Mouse (Mus musculus): ENCODE measurements around the gene Cd40lg. TPM values are rescaled to one million over a fixed set of nuclear protein-coding genes. Genes with fewer than 3 reads are reported as not detected.

The Cd40lg gene
- total RNA-seq (2015; ENCODE audit: low replicate concordance): 1.4 TPM in 1 of 2 replicates, not detected in the other
- 0.90 TPM in 1 of 2 replicates, not detected in the other for total RNA-seq (2017; ENCODE audit: low replicate concordance)

- ATAC-seq (replicated peaks; ENCODE audit: low FRiP score, poor library complexity, severe bottlenecking): no peak
Measured at GRCm38 (mm10) chrX:57211876-57212275, at the start of gene Cd40lg. Gene Cd40lg, plus strand, starts transcription at chrX:57212143.

DNA sequence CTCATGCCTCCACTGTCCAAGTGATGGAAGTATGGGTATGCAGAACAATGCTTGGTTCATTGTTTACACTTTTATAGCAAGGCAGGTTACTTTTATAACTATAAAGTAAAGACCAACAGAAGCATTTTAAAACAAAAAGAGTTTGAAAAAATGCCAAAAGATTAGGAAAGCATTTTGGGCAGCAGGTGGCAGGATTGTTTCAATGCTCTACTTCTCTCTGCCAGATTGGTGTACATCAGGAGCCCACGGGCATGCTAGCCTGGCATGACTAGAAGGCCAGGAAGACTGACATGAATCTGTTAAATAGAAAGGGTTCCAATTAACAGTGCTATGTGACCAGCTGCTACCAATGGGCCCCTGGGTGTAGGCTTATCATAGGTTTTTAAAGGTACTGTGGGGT, 45.4 kb upstream of the Cd40lg start:
- ATAC-seq (replicated peaks; ENCODE audit: low FRiP score, poor library complexity, severe bottlenecking): no peak

DNA sequence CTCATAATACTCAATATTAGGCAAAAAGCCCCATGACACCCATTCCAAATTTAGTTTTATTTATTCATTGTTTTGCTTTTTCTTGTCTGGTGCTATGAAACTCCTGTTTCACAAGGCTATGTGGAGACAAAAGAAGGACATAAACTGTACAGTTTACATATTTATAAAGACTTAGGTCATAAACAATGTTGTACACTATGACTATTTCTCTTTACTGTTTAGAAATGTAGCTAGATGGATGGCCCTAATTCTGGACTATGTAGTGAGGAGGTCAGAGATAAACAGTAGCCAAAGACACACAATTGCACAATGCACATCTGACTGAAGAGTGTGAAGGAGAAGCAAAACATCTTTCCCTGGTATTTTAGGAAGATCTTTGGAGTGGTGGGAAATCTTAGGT, 40.7 kb upstream of the Cd40lg start:
- no peak for ATAC-seq (replicated peaks; ENCODE audit: low FRiP score, poor library complexity, severe bottlenecking)

DNA sequence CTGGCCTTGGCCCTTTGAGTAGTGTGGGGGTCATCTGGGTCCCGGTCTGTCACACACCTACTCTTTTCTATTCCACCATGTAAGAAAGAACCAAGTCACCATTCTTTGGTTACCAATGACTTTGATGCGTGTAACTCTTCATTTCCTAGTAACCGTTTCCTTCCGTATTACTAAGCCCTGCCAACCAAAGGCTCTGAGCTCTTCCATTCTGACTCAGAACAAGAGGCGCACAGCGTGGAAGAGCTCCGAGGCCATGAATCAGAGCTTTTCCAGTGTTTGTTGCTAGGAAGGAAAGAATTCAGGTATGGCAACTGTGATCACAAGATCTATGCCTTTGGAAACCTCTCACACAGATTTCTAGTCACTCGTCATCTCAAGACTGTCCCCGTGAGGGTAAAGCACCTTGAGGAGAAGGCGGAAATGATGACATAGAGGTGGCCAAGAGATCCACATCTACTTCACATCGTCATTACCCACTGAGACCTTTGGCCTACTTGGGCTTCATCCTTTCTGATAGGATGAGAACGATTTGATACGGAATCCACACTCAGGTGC, 34.6 kb upstream of the Cd40lg start:
- no peak for ATAC-seq (replicated peaks; ENCODE audit: low FRiP score, poor library complexity, severe bottlenecking)

- no peak for ATAC-seq (replicated peaks; ENCODE audit: low FRiP score, poor library complexity, severe bottlenecking)
Measured at GRCm38 (mm10) chrX:57182470-57182869, 29.5 kb upstream of the Cd40lg start.

- ATAC-seq (replicated peaks; ENCODE audit: low FRiP score, poor library complexity, severe bottlenecking): no peak
Measured at GRCm38 (mm10) chrX:57183359-57183758, 28.6 kb upstream of the Cd40lg start.

DNA sequence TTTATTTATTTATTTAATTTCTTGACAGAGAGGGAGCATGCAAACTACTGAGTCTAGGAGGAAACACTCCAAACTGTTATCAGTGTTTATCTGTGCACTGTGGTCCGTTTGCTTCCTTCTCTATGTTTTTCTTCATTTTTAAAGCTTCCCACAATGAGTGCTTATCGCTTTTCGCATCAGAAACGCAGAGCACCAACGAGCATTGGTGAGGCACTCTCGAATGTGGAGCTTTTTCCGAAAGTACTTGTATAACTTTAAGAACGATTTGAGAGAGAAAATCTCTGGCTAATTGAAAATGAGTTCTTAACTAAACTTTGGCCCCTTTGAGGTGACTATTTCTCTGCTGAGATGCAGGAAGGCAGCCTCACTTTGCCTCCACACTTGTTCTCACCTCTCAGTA, 24.6 kb upstream of the Cd40lg start:
- no peak for ATAC-seq (replicated peaks; ENCODE audit: low FRiP score, poor library complexity, severe bottlenecking)

GRCm38 (mm10) chrX:57189335-57189734, 22.6 kb upstream of the Cd40lg start:
- no peak for ATAC-seq (replicated peaks; ENCODE audit: low FRiP score, poor library complexity, severe bottlenecking)

GRCm38 (mm10) chrX:57196319-57196718, 15.6 kb upstream of the Cd40lg start:
- ATAC-seq (replicated peaks; ENCODE audit: low FRiP score, poor library complexity, severe bottlenecking): no peak

DNA sequence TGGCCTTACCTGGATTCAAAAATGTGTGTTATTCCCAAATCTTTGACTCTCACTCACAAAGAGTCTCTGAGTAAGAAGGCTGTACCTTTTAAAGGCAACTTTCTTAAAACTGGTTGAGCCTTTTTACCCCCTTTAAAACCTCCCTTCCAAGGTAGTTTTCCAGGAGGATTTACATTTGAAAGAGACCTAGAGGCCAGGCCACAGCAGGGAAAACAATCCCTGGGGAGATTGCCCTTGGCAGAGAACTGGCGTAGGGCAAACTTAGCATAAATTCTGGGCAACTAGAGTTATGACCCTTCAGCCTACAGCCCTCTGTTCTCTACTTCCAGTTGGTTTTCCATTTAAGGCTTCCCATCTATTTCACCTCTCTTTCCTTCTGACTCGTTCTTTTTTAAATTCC, 13.9 kb upstream of the Cd40lg start:
- no peak for ATAC-seq (replicated peaks; ENCODE audit: low FRiP score, poor library complexity, severe bottlenecking)

DNA sequence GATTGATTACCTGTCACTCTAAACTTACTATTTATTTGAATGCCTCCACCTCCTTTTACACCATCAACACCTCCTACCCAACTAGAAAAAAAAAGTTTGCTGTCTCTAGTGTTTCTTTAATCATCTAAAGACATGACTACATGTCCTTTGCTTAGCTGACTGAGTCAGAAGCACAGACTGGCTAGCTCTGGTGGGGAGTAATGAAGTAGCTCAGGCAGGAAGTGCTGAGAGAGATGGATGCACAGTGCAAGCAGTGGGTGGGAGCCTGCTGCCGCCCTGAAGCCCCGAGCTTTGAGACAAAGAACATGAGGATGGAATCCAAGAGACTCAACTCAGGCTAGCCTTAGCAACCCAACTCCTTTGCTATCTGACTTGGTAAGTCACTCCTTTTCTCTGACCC, 11.5 kb upstream of the Cd40lg start:
- no peak for ATAC-seq (replicated peaks; ENCODE audit: low FRiP score, poor library complexity, severe bottlenecking)

GRCm38 (mm10) chrX:57210591-57210990, 1.4 kb upstream of the Cd40lg start:
- no peak for ATAC-seq (replicated peaks; ENCODE audit: low FRiP score, poor library complexity, severe bottlenecking)

GRCm38 (mm10) chrX:57212862-57213261, 919 bp downstream of the Cd40lg start:
- no peak for ATAC-seq (replicated peaks; ENCODE audit: low FRiP score, poor library complexity, severe bottlenecking)

- no peak for ATAC-seq (replicated peaks; ENCODE audit: low FRiP score, poor library complexity, severe bottlenecking)
Measured at GRCm38 (mm10) chrX:57215495-57215894, 3.6 kb downstream of the Cd40lg start.

GRCm38 (mm10) chrX:57216271-57216670, 4.3 kb downstream of the Cd40lg start:
- no peak for ATAC-seq (replicated peaks; ENCODE audit: low FRiP score, poor library complexity, severe bottlenecking)

DNA sequence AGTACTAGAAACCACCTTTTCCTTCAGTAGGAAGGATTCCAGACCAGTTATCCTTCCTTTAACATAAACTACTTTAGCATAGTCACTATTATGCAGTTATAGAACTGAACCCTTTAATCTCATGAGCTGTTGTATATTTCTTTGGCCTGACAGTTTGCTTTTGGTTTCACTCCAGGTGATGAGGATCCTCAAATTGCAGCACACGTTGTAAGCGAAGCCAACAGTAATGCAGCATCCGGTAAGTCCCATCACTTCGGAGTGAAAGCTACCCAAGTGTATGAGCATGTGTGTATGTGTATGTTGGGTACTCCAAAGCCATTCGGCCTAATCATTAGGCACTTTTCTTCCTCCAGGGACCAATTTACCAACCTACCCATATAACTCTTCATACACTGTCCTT, 7.6 kb downstream of the Cd40lg start:
- ATAC-seq (replicated peaks; ENCODE audit: low FRiP score, poor library complexity, severe bottlenecking): no peak

DNA sequence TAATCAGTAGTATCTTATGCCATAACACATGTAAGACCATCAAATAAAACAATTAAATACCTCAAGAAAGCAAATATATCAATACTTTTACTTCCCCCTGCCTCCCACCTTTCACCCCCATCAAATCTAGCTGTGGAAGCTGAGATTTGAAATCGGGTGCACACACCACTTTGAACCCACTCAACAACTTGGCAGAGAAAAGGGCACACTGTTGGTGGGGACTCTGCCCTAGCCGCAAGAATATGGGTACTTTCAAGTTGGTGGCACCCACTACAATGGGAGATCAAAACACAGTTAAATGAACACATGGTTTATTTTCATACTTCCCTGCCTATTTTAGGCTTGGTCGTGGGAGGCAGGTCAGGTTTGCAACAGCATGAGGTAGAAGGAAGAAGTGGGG, 9.9 kb downstream of the Cd40lg start:
- no peak for ATAC-seq (replicated peaks; ENCODE audit: low FRiP score, poor library complexity, severe bottlenecking)

DNA sequence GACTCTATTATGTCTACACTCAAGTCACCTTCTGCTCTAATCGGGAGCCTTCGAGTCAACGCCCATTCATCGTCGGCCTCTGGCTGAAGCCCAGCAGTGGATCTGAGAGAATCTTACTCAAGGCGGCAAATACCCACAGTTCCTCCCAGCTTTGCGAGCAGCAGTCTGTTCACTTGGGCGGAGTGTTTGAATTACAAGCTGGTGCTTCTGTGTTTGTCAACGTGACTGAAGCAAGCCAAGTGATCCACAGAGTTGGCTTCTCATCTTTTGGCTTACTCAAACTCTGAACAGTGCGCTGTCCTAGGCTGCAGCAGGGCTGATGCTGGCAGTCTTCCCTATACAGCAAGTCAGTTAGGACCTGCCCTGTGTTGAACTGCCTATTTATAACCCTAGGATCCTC, 11.4 kb downstream of the Cd40lg start:
- ATAC-seq (replicated peaks; ENCODE audit: low FRiP score, poor library complexity, severe bottlenecking): no peak

- ATAC-seq (replicated peaks; ENCODE audit: low FRiP score, poor library complexity, severe bottlenecking): no peak
Measured at GRCm38 (mm10) chrX:57228178-57228577, 16.2 kb downstream of the Cd40lg start.

DNA sequence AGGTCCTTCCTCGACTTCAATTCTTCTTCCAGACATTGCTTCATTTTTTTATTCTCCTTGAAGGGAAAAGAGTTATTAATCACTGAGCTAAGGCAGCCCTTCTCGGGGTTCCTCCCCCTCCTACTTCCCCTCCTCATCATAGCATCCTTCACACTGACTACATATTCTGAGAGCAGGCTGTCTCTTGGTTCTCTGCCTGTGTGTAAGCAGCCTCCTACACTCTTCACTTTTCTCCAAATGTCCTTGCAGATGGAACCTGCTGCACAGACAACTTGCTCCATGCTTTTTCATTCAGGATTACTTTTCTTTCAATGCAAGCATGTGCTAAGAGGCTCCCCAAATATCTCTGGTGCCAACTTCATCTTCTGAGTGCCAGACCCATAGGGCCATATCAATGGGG, 21.7 kb downstream of the Cd40lg start:
- ATAC-seq (replicated peaks; ENCODE audit: low FRiP score, poor library complexity, severe bottlenecking): no peak

DNA sequence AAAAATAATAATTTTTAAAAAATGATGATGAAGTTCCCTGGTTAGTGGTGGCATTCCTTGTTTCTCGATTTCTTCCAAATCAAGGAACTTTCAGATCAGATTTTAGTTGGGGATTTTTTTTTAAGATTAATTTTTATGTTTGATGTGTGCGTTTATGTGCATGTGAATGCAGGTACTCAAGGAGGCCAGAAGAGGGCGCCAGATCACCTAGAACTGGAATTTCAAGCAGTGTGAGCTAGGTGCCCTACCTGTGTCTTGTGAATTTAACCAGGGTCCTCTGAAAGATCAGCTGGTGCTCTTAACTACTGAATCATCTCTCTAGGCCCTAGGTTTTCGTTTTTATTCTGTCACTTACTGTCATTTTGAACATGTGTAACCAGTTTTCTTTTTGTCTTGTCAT, 24.0 kb downstream of the Cd40lg start:
- no peak for ATAC-seq (replicated peaks; ENCODE audit: low FRiP score, poor library complexity, severe bottlenecking)

- no peak for ATAC-seq (replicated peaks; ENCODE audit: low FRiP score, poor library complexity, severe bottlenecking)
Measured at GRCm38 (mm10) chrX:57238572-57238971, 26.6 kb downstream of the Cd40lg start.

All from erythroid progenitor cell, adult 5-6 weeks (primary cell).